Mouse (Mus musculus): ENCODE results near the gene Fam163a. TPM values are rescaled to one million over a fixed set of nuclear protein-coding genes. Genes with fewer than 3 reads are reported as not detected.

Gene Fam163a
- total RNA-seq, 1 experiment: 0.09 TPM

DNA sequence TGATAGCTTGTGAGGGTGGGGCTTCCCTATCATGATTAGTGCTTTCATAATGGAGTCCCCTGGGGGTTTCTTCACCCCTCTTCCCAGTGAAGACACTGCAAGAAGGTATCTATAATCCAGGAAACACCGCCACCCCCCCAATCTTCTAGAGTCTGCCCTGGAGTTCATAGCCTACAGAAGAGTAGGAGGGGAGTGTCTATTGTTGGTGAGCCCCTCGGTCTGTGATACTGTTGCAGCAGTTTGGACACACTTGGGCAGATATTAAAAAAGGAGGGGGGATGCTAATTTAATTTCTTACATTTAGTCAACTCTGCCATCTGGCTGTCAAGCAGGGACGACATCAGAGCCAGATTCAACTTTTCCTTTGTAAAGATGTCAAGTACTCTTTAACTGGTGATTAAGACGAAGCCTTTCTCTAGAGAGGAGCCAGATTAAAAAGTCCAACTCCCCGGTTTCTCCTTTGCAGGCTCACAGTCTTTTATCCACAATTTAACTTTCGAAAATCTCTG is 7.0 kb upstream of the Fam163a start:
- no peaks in the 10 kb centered on the region for H3K4me1 ChIP-seq (ENCODE audit: control insufficient read depth in 2 of 2, insufficient read depth in 2 of 2, low read length in 2 of 2, poor library complexity in 1 of 2)
- no peaks in the 10 kb centered on the region for H3K36me3 ChIP-seq (ENCODE audit: control insufficient read depth, insufficient read depth, low read length, poor library complexity, severe bottlenecking)
- no peak overlapping the region for H3K27ac ChIP-seq (ENCODE audit: insufficient read depth, low read depth, low read length, poor library complexity, severe bottlenecking)
- DNase-seq (ENCODE audit: low read depth, low spot score): no peak
- in situ Hi-C loops (cut with MboI; ENCODE audit: low sequenced_read_pairs in 2 of 2, unreplicated experiment in 2 of 2): no loop called here
- TF ChIP-seq MAFK (IDR thresholded peaks at IDR 0.05; ENCODE audit: insufficient read depth, low read depth, low read length): no peak
- TF ChIP-seq ZNF384 (IDR thresholded peaks at IDR 0.05; ENCODE audit: low read depth, low read length): no peak
- TF ChIP-seq ZC3H11A (IDR thresholded peaks at IDR 0.05; ENCODE audit: borderline replicate concordance, low read depth, low read length): no peak
- TF ChIP-seq HCFC1 (IDR thresholded peaks at IDR 0.05; ENCODE audit: borderline replicate concordance, insufficient read depth, low read length): no peak
- no peak for TF ChIP-seq CHD2 (IDR thresholded peaks at IDR 0.05; ENCODE audit: low read depth, low read length)
- H3K4me3 ChIP-seq (ENCODE audit: insufficient read depth in 1 of 2, low read depth in 1 of 2, low read length in 2 of 2, poor library complexity in 1 of 2, severe bottlenecking in 1 of 2): no peak overlapping the region
- H3K9me3 ChIP-seq (ENCODE audit: control insufficient read depth, insufficient read depth, low read depth, low read length): no peaks in the 10 kb centered on the region
- H3K9ac ChIP-seq (ENCODE audit: insufficient read depth, low read depth, low read length, poor library complexity, severe bottlenecking): no peak overlapping the region

GRCm38 (mm10) chr1:156205164-156205563 is 338 bp upstream of the Fam163a start:
- H3K4me1 ChIP-seq (ENCODE audit: control insufficient read depth in 2 of 2, insufficient read depth in 2 of 2, low read length in 2 of 2, poor library complexity in 1 of 2): no peaks in the 10 kb centered on the region; a peak in 1 of 4 replicates
- in situ Hi-C loops (cut with MboI; ENCODE audit: low sequenced_read_pairs in 2 of 2, unreplicated experiment in 2 of 2): no loop called here
- TF ChIP-seq ZNF384 (IDR thresholded peaks at IDR 0.05; ENCODE audit: low read depth, low read length): no peak
- no peak for TF ChIP-seq MAFK (IDR thresholded peaks at IDR 0.05; ENCODE audit: insufficient read depth, low read depth, low read length)
- TF ChIP-seq CHD2 (IDR thresholded peaks at IDR 0.05; ENCODE audit: low read depth, low read length): no peak
- no peak for TF ChIP-seq ZC3H11A (IDR thresholded peaks at IDR 0.05; ENCODE audit: borderline replicate concordance, low read depth, low read length)
- no peak for TF ChIP-seq HCFC1 (IDR thresholded peaks at IDR 0.05; ENCODE audit: borderline replicate concordance, insufficient read depth, low read length)
- H3K27ac ChIP-seq (ENCODE audit: insufficient read depth, low read depth, low read length, poor library complexity, severe bottlenecking): no peak overlapping the region
- no peak for DNase-seq (ENCODE audit: low read depth, low spot score)
- H3K9me3 ChIP-seq (ENCODE audit: control insufficient read depth, insufficient read depth, low read depth, low read length): no peaks in the 10 kb centered on the region
- peak overlapping the region; percentile 65; the same call in 1 of the 2 replicates for H3K9ac ChIP-seq (ENCODE audit: insufficient read depth, low read depth, low read length, poor library complexity, severe bottlenecking)
- peak overlapping the region; percentile 63 to 80 for H3K4me3 ChIP-seq (ENCODE audit: insufficient read depth in 1 of 2, low read depth in 1 of 2, low read length in 2 of 2, poor library complexity in 1 of 2, severe bottlenecking in 1 of 2)
- no peaks in the 10 kb centered on the region for H3K36me3 ChIP-seq (ENCODE audit: control insufficient read depth, insufficient read depth, low read length, poor library complexity, severe bottlenecking)

DNA sequence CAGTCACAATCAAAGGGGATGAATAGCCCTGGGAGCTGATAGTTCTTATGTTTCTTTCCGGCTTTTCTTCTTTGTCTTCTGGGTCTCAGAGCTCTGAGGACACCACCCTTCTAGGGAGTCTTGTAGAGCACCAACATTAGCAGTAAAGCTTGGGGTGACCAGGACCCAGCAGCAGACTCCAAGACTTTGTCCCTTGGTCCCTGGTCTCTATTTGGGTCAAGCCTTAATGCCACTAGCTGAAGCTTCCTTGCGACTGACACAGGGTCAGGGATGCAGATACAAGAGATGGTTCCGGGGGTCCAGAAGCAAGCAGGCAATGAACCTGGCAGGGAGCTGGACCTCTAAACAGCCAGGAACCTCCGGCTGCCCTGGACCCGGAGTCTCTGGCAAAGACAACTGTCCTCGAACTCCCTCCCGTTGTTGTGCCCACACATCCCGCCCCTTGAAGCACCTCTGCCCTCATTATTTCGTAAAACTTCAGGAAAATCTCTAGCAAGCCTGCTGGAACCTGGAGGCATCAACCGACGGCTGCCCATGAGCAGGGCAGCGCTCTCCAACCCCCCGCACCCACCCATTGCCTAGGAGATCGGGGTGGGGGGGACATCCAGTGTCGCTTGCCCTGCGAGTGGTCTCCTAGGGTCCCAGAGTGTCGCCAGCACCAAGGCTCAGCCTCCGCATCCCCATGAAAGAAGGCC is 718 bp downstream of the Fam163a start:
- Histone ChIP-seq H3K4me3 (ENCODE audit: insufficient read depth in 1 of 2, low read depth in 1 of 2, low read length in 2 of 2, poor library complexity in 1 of 2, severe bottlenecking in 1 of 2) (peak overlapping the region; percentile 63 to 80), H3K9me3 (ENCODE audit: control insufficient read depth, insufficient read depth, low read depth, low read length) (no peaks in the 10 kb centered on the region), H3K4me1 (ENCODE audit: control insufficient read depth in 2 of 2, insufficient read depth in 2 of 2, low read length in 2 of 2, poor library complexity in 1 of 2) (no peaks in the 10 kb centered on the region; a peak in 1 of 4 replicates), H3K9ac (ENCODE audit: insufficient read depth, low read depth, low read length, poor library complexity, severe bottlenecking) (peak overlapping the region; percentile 65), H3K27ac (ENCODE audit: insufficient read depth, low read depth, low read length, poor library complexity, severe bottlenecking) (no peak overlapping the region), H3K36me3 (ENCODE audit: control insufficient read depth, insufficient read depth, low read length, poor library complexity, severe bottlenecking) (no peaks in the 10 kb centered on the region)
- DNase-seq (ENCODE audit: low read depth, low spot score): no peak
- in situ Hi-C loops (cut with MboI; ENCODE audit: low sequenced_read_pairs in 2 of 2, unreplicated experiment in 2 of 2): no loop called here
- no peak for TF ChIP-seq ZC3H11A (IDR thresholded peaks at IDR 0.05; ENCODE audit: borderline replicate concordance, low read depth, low read length)
- no peak for TF ChIP-seq ZNF384 (IDR thresholded peaks at IDR 0.05; ENCODE audit: low read depth, low read length)
- no peak for TF ChIP-seq CHD2 (IDR thresholded peaks at IDR 0.05; ENCODE audit: low read depth, low read length)
- no peak for TF ChIP-seq MAFK (IDR thresholded peaks at IDR 0.05; ENCODE audit: insufficient read depth, low read depth, low read length)
- TF ChIP-seq HCFC1 (IDR thresholded peaks at IDR 0.05; ENCODE audit: borderline replicate concordance, insufficient read depth, low read length): no peak

GRCm38 (mm10) chr1:156202661-156203060 is 2.2 kb downstream of the Fam163a start:
- in situ Hi-C loops (cut with MboI; ENCODE audit: low sequenced_read_pairs in 2 of 2, unreplicated experiment in 2 of 2): no loop called here
- Histone ChIP-seq H3K9me3 (ENCODE audit: control insufficient read depth, insufficient read depth, low read depth, low read length) (no peaks in the 10 kb centered on the region), H3K9ac (ENCODE audit: insufficient read depth, low read depth, low read length, poor library complexity, severe bottlenecking) (no peak overlapping the region), H3K27ac (ENCODE audit: insufficient read depth, low read depth, low read length, poor library complexity, severe bottlenecking) (no peak overlapping the region), H3K36me3 (ENCODE audit: control insufficient read depth, insufficient read depth, low read length, poor library complexity, severe bottlenecking) (no peaks in the 10 kb centered on the region), H3K4me1 (ENCODE audit: control insufficient read depth in 2 of 2, insufficient read depth in 2 of 2, low read length in 2 of 2, poor library complexity in 1 of 2) (no peaks in the 10 kb centered on the region; a peak in 1 of 4 replicates), H3K4me3 (ENCODE audit: insufficient read depth in 1 of 2, low read depth in 1 of 2, low read length in 2 of 2, poor library complexity in 1 of 2, severe bottlenecking in 1 of 2) (no peak overlapping the region)
- no peak for TF ChIP-seq ZNF384 (IDR thresholded peaks at IDR 0.05; ENCODE audit: low read depth, low read length)
- no peak for TF ChIP-seq HCFC1 (IDR thresholded peaks at IDR 0.05; ENCODE audit: borderline replicate concordance, insufficient read depth, low read length)
- no peak for DNase-seq (ENCODE audit: low read depth, low spot score)

All from ES-E14 (cell line).